Mouse (Mus musculus) spleen, postnatal 4 days (tissue): ENCODE measurements at regions not wholly inside any gene's neighbourhood (a gene's known extent, or its start where the extent isn't known, plus 50 kb on each side); places are given as distances from the start of the nearest gene placed in this dataset.

Source experiments
- DNase-seq, 2 experiments: peaks; one replicate each; pipeline ENCODE4 v3.0.0; 2022; ENCODE audit warnings: low spot score in 2 of 2

DNA sequence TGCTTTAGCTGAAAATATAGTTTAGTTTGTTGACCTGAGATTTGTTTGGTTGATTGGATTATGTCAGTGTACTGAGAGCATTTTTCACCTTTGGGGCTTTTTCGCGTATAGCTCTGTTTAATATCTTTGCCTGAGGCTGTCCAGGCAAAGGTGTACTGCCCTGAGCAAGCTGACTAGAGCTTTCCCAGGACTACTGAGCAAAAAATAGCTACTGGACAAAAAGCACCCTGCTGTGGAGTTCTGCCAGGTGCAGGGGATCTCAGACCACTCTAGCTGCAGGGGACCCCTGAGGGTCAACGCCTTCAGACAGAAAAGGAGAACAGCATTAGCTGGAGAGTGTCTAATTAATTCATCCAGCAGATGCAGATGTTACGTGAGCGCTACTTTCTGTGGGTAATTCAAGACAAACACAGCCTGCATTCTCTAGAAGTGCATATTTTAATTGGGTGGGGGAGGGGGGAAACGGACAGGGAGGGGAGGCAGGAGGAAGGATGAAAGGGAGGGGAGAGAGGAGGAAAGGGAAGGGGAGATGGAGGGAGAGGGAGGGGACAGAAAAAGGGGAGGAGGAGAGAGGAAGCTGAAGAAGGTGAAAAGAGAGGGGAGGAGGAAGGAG lies 61.7 kb downstream of the Thnsl1 start:
- no peak for DNase-seq

DNA sequence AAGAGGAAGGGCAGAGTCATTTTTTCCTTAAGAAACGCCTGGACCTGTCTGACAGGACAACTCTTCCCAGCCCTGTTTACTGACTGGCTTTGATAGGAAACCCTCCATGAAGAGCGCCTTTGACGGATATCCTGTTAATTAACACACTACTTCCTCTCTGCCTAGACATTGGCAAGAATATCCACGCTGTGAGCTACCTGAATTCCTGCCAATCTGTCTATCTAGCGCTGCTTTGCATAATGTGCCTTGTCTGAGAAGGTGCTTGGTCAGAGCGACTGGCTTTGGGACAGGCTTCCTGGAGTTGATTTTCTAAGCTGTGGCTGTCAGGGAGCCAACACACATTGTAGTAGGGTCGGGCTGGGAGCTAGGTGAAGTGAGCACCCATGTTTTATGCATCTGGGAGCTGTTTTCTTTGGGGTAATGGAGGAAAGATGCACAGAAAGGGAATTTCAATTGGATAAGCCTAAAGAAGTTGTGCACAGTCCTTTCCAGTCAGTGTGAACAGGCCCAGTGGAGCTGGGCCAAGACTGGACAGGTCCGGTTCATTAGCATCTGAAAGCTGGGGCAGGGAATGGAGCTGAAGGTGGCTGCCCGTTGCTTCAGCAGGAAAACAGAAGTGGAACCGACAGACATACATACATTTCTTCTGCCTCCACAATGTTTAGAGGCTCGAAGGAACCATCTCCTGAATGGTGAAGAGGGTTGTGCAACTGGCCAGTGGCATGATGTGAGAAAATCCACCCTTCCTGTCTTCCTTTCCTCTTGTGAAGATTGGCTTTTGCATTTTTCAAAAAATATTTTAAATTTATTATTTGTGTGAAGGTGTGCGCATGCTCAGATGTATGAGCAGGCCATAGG lies 64.7 kb downstream of the Thnsl1 start:
- DNase-seq: no peak

DNA sequence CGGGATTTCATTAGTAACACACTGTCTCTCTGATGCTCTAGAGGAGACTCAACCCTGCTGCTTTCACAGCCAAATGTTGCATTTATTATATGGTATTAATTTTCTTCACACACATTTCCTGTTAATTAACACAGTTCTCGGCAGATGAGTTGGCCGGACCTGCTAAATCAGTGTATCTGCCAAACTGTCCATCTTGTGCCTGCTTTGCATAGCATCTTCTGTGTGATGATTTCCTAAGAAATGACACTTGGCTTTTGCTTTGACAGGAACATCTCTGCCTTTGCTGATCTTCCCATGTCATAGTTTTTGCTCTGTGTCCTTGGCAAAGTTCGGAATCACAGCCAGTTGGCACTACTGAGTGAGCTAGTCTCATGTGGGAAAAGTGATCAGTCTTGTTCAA lies 67.9 kb downstream of the Thnsl1 start:
- DNase-seq: no peak

DNA sequence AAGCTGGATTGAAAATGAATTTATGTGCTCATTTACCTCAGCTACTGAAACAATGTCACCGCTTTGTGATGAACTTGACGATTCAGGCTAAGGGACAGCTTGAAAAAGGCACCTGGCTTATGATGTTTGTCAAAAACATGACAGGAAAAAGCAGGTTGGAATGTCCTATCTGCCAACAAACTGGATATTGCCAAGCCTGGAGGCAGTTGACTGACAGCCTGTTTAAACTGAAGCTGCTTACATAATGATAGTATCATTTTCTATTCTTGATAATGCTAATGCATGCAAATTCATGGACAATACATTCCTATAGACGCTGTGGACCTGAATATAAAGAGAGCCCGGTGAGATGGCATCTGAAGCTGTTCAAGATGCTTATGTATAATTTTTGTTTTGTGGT lies 69.8 kb downstream of the Thnsl1 start:
- no peak for DNase-seq

DNA sequence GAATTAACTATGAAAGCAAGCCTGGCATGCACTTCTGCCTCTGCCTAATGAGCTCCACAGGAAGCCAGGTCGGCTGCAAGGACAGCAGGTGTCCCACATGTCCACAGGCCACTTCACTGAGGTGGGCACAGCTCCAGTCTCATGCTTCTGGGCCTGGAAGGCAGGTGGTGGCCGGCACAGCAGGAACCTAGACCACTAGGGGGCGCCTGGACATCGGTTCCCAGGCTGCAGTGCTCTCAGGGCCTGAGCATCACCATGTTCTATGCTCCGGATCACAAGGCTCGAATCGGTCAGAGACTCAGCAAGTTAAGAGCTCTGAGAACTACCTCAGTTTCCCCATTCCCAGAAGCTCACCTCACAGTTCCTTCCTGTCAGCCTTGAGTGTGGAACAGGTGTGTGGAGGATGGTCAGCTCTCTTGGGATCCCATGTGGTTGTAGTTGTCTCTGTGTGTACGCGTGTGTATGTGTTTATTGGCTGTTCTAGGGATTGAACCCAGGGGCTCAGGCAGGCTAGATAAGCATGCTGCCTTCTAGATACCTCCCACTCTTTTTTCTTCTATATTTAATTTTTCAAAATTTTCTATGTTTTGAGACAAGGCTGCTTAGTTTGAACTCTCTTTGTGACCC lies 75.4 kb downstream of the Thnsl1 start:
- DNase-seq: peak; percentile 39 to 81

DNA sequence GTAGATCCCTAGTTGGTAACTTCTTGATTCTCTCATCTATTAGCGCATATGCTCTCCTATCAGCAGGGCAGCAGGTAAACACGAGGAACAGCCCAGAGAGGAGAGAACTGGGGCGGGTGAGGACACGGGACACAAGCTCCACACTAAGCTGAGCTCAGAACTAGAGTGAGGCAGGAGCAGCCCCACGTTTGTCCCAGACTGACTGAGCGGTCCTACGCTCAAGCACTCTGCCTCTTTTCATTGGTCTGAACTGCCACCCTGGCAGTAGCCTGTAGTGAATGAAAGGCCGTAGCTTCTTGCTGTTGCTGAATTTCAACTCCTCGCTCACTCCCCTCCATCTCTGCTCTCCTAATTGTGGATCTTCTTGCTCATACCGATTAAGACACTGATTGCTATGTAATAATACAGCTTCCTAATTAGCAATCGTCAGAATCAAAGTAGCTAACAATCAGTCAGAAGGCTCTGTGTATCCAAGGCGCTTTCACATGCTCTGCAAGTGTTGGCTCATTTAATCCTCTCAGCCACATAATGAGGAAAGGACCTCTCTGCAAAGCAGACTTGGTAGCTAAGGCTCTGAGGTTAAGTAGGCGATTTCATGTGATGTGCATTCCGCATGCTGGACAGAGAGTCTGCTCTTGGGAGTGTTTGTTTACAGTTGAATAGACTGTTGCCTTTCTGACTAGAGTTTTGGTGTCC lies 77.1 kb downstream of the Thnsl1 start:
- no peak for DNase-seq

DNA sequence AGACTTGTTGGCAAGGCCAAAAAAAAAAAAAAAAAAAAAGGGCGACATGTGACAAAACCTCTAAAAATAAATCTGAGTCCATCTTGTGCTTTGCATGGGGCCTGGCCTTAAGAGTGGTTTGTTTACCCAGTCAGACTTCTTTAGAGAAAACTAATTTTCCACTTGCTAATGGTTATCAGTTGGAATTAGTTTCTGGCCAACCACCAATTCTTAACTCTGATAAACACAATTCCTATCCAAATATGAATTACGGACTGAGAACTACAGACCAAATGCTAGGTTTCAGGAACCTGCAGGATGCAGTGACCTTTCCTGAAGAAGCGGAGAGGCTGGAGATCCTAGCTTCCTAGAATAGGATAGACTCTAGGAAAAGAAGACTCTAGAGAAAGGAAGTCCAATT lies 79.4 kb downstream of the Thnsl1 start:
- DNase-seq: no peak

DNA sequence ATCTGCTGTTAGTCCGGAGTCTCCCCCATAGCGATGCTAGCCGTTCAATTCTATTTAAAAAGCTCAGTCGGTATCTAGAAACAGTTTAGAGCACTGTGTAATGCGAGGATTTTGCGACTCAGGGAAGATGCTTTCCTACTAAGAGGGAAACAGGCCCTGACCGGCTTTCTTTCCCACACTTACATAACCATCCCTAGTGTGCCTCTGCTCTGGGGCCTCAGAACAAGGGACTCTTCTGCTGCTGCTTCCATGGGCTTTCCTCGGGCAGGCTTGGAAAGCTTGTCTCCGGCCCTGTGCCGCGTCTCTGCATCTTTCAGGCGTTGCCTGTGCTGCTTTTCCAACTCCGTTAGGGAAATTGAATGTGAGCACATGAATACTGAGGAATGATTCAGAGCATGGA lies 79.6 kb upstream of the Gpr158 start:
- DNase-seq: no peak

DNA sequence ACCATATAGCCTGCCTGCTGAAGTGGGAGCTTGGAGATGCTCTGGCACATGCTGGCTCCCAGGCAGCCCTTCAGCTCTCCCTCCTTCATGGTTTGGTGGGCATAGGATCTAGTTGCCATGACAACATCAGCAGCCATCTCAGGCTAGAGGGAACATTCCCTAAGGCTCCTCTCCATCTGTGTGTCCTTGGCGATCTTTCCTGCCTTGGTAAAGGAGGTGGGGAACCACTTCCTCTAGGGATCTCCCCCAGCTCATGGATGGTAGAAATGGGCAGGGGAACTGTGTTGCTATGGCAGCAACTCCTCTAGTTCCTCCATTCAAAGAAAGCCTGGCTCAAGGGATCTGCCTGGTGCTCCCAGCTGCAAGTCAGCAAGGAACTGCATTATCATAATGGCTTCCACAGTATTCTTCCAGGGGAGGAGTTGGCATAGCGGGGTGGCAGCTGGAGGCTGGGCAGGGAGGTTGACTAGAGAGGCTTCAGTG lies 74.6 kb upstream of the Gpr158 start:
- no peak for DNase-seq

DNA sequence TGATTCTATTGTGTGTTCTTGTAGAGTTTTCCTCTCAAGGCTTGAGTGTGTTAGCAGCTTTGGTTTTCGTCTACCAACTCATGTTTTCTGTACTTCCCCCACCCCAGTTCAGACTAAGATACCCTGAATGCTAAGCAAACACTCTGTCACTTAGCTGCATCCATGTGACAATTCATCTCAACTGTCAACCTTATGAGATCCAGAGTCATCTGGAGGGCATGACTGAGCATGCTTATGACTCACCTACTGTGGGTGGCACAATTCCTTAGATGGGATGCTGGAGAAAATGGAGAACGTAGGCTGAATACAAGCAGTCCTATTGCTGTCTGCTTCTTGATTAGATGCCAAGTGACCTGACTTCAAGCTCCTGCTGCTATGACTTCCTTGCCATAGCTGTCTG lies 73.3 kb upstream of the Gpr158 start:
- DNase-seq: no peak

DNA sequence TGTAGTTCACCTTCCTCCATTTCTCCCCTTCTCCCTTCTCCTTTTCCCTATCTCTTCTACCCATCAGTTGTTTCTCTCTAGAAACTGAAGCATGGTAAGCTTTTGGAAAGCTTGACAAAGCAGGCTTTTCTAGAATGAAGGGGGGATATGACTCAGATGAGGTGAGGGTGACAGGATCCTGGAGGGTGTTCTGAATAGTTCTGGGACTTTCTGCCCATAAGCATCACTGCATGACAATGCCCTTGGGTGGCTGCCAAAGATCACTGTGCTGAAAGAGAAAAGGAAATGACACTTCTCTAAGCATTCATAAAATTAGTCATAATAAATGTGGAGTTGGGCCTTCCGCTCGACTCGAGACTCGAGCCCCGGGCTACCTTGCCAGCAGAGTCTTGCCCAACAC lies 67.7 kb upstream of the Gpr158 start:
- no peak for DNase-seq
